Mouse (Mus musculus) brain, embryonic 14.5 days (tissue): ENCODE results near the gene Fdx1l.

Experiments
- CTCF ChIP-seq: fragments of 200-500 bp; IDR thresholded peaks from 2 replicates; pipeline ENCODE4 v1.5.1; 2012; ENCODE audit warnings: inconsistent platforms, mild to moderate bottlenecking, moderate library complexity, borderline replicate concordance; ENCODE audit not compliant: insufficient read depth, insufficient read length; ENCODE audit errors: extremely low read depth
- POLR2A ChIP-seq: fragments of 200-500 bp; IDR thresholded peaks from 2 replicates; pipeline ENCODE4 v1.6.1; 2012; ENCODE audit warnings: mild to moderate bottlenecking, inconsistent platforms, borderline replicate concordance; ENCODE audit not compliant: poor library complexity, insufficient read depth, insufficient read length, severe bottlenecking; ENCODE audit errors: extremely low read depth

GRCm38 (mm10) chr9:21090972-21091706 is 17.7 kb upstream of the Fdx1l start:
- TF ChIP-seq POLR2A = no peak
- no peak for TF ChIP-seq CTCF
